8 mouse cellular contexts compared by ENCODE assay signal in genomic region chr11:72042631-72043030, GRCm38 (mm10). TPM values are rescaled to one million over a fixed set of nuclear protein-coding genes. Genes with fewer than 3 reads are reported as not detected.
DNase-seq lines count a peak whose midpoint lies in the region; ATAC-seq and TF ChIP-seq lines count a peak whose summit lies in the region.

No protein-coding gene starts in this region.

- no peak for DNase-seq in lung, embryonic 14.5 days
- no peak for DNase-seq in lung, adult 2 months
- no peak for DNase-seq in limb, embryonic 10.5 days (ENCODE audit: low spot score)
- peak; percentile 31 for DNase-seq in retina, embryonic 14.5 days (ENCODE audit: low spot score)
- no peak for DNase-seq in cerebellum, adult 9-10 months
- no peak for DNase-seq in cerebellum, postnatal 14 days
- DNase-seq in lung, postnatal 25 days (ENCODE audit: low spot score), result no peak

- no peak for TF ChIP-seq POLR2A in lung, adult 2 months (IDR thresholded peaks at IDR 0.05; ENCODE audit: borderline replicate concordance, extremely low read depth, low read depth, low read length)

- peak overlapping the region; percentile 74 for H3K9ac ChIP-seq in lung, embryonic 14.5 days
- peak overlapping the region; percentile 75 for H3K9ac ChIP-seq in embryonic facial prominence, embryonic 13.5 days

- under 1% methylated on average over 14 of the region's 14 CpGs for WGBS in lung, embryonic 14.5 days
- WGBS in lung, adult 2 months, result 1% methylated on average over 14 of the region's 14 CpGs
- 1% methylated on average over 14 of the region's 14 CpGs for WGBS in embryonic facial prominence, embryonic 13.5 days
- WGBS in limb, embryonic 10.5 days, result 2% methylated on average over 14 of the region's 14 CpGs

- no peak for ATAC-seq in lung, embryonic 14.5 days (ENCODE audit: insufficient read depth)
- no peak for ATAC-seq in embryonic facial prominence, embryonic 13.5 days (ENCODE audit: insufficient number of reproducible peaks, insufficient read depth, low FRiP score, low TSS enrichment, low read depth)

- no peak for TF ChIP-seq CTCF in lung, embryonic 14.5 days (IDR thresholded peaks at IDR 0.05; ENCODE audit: low read depth)
- TF ChIP-seq CTCF in lung, adult 2 months (IDR thresholded peaks at IDR 0.05; ENCODE audit: insufficient read depth, low read length), result no peak

- peak overlapping the region; percentile 65 for H3K4me2 ChIP-seq in lung, embryonic 14.5 days
- peak overlapping the region; percentile 81 for H3K4me2 ChIP-seq in embryonic facial prominence, embryonic 13.5 days

- H3K4me1 ChIP-seq in lung, embryonic 14.5 days (ENCODE audit: insufficient read depth), result peaks cover 11% of the 10 kb centered on the region; the same call in 1 of the 2 replicates
- peaks cover 3% of the 10 kb centered on the region; the same call in 1 of the 2 replicates for H3K4me1 ChIP-seq in lung, adult 2 months (ENCODE audit: control insufficient read depth, insufficient read depth, low read length)
- peaks cover 30% of the 10 kb centered on the region for H3K4me1 ChIP-seq in embryonic facial prominence, embryonic 13.5 days
- peaks cover 35% of the 10 kb centered on the region for H3K4me1 ChIP-seq in limb, embryonic 10.5 days

- no peaks in the 10 kb centered on the region for H3K9me3 ChIP-seq in lung, embryonic 14.5 days (ENCODE audit: low read depth, low read length)
- H3K9me3 ChIP-seq in embryonic facial prominence, embryonic 13.5 days, result no peaks in the 10 kb centered on the region
- H3K9me3 ChIP-seq in limb, embryonic 10.5 days (replicated peaks), result no peaks in the 10 kb centered on the region

- no peaks in the 10 kb centered on the region for H3K27me3 ChIP-seq in lung, embryonic 14.5 days (ENCODE audit: insufficient read depth, low read length)
- peaks cover 7% of the 10 kb centered on the region for H3K27me3 ChIP-seq in embryonic facial prominence, embryonic 13.5 days
- peaks cover 18% of the 10 kb centered on the region; the same call in 1 of the 2 replicates for H3K27me3 ChIP-seq in limb, embryonic 10.5 days (ENCODE audit: low read depth, poor library complexity, severe bottlenecking)

- peak overlapping the region; percentile 36; the same call in 1 of the 2 replicates for H3K27ac ChIP-seq in lung, embryonic 14.5 days (ENCODE audit: low read depth)
- H3K27ac ChIP-seq in embryonic facial prominence, embryonic 13.5 days, result no peak overlapping the region
- peak overlapping the region; percentile 94 for H3K27ac ChIP-seq in limb, embryonic 10.5 days

- peak overlapping the region; percentile 68 for H3K4me3 ChIP-seq in lung, embryonic 14.5 days (ENCODE audit: low read depth, low read length)
- no peak overlapping the region for H3K4me3 ChIP-seq in lung, adult 2 months (replicated peaks; ENCODE audit: extremely low read depth, low read depth, low read length)
- H3K4me3 ChIP-seq in embryonic facial prominence, embryonic 13.5 days, result peak overlapping the region; percentile 68
- H3K4me3 ChIP-seq in limb, embryonic 10.5 days, result peak overlapping the region; percentile 79

- H3K36me3 ChIP-seq in lung, embryonic 14.5 days (ENCODE audit: insufficient read depth), result peaks cover 35% of the 10 kb centered on the region
- H3K36me3 ChIP-seq in embryonic facial prominence, embryonic 13.5 days, result peaks cover 28% of the 10 kb centered on the region
- peaks cover 41% of the 10 kb centered on the region for H3K36me3 ChIP-seq in limb, embryonic 10.5 days

RNA-seq across cellular contexts. Expression of gene Pimreg, which starts 0.8 kb away (rescaled TPM):
- polyA plus RNA-seq in lung, embryonic 14.5 days (2014; fragmentation: Nextera tagmentation; extraction: Ambion mirVana), result 158 and 165 TPM in 2 replicates
- polyA plus RNA-seq in lung, adult 2 months (2012; rRNA removed), result 1.2 and 1.8 TPM in 2 replicates
- polyA plus RNA-seq in embryonic facial prominence, embryonic 13.5 days (2015; fragmentation: Nextera tagmentation; extraction: Ambion mirVana), result 102 and 128 TPM in 2 replicates
- polyA plus RNA-seq in limb, embryonic 10.5 days (2016; fragmentation: Nextera tagmentation; extraction: Ambion mirVana), result 192 and 213 TPM in 2 replicates

RNA-seq across cellular contexts. Expression of gene Aipl1, which starts 5.3 kb away (rescaled TPM):
- polyA plus RNA-seq in lung, embryonic 14.5 days (2014; fragmentation: Nextera tagmentation; extraction: Ambion mirVana), result 0.20 and 0.38 TPM in 2 replicates
- polyA plus RNA-seq in lung, adult 2 months (2012; rRNA removed), result 0.08 and 0.11 TPM in 2 replicates
- 0.51 and 0.59 TPM in 2 replicates for polyA plus RNA-seq in embryonic facial prominence, embryonic 13.5 days (2015; fragmentation: Nextera tagmentation; extraction: Ambion mirVana)
- 0.33 and 0.39 TPM in 2 replicates for polyA plus RNA-seq in limb, embryonic 10.5 days (2016; fragmentation: Nextera tagmentation; extraction: Ambion mirVana)

Comparison
In these comparisons a context has a peak if more than half of its experiments do, and no peak if none do; other contexts are left out.
1. RNA of gene Pimreg, which starts 0.8 kb away (polyA plus RNA-seq): 192 to 213 TPM in limb, embryonic 10.5 days, 158 to 165 TPM in lung, embryonic 14.5 days and 102 to 128 TPM in embryonic facial prominence, embryonic 13.5 days; 1.2 to 1.8 TPM in lung, adult 2 months; every median in the first group is over 10 times any median in the second.